Mouse (Mus musculus): ENCODE measurements at regions not wholly inside any gene's neighbourhood (a gene's known extent, or its start where the extent isn't known, plus 50 kb on each side); places are given as distances from the start of the nearest gene placed in this dataset.

- TF ChIP-seq CTCF (IDR thresholded peaks at IDR 0.05; ENCODE audit: low read depth) = no peak
- H3K27me3 ChIP-seq (replicated peaks; ENCODE audit: control insufficient read depth, insufficient read depth, low read length) = no peaks in the 10 kb centered on the region
- H3K9ac ChIP-seq (ENCODE audit: low read depth, low read length) = no peak overlapping the region
- no peak for ATAC-seq
- no peaks in the 10 kb centered on the region for H3K4me1 ChIP-seq (replicated peaks; ENCODE audit: control insufficient read depth, insufficient read depth, low read length)
- no peaks in the 10 kb centered on the region for H3K9me3 ChIP-seq (ENCODE audit: control insufficient read depth)
- 29% methylated on average over 4 of the region's 4 CpGs for WGBS
- no peak overlapping the region for H3K27ac ChIP-seq (ENCODE audit: low read depth, low read length)
- H3K4me2 ChIP-seq (replicated peaks; ENCODE audit: low read depth) = no peak overlapping the region
- no peak overlapping the region for H3K4me3 ChIP-seq (ENCODE audit: low read depth, low read length)
- no peaks in the 10 kb centered on the region for H3K36me3 ChIP-seq (ENCODE audit: control insufficient read depth, insufficient read depth)
Observed at GRCm38 (mm10) chr5:106285152-106285551, 172.8 kb downstream of the Barhl2 start.

GRCm38 (mm10) chr5:106284731-106285130, 173.2 kb downstream of the Barhl2 start:
- no peak for ATAC-seq
- H3K27ac ChIP-seq (ENCODE audit: low read depth, low read length) = no peak overlapping the region
- no peak overlapping the region for H3K9ac ChIP-seq (ENCODE audit: low read depth, low read length)
- H3K4me2 ChIP-seq (replicated peaks; ENCODE audit: low read depth) = no peak overlapping the region
- no peak for TF ChIP-seq CTCF (IDR thresholded peaks at IDR 0.05; ENCODE audit: low read depth)
- WGBS = 33% methylated on average over 9 of the region's 9 CpGs
- H3K4me1 ChIP-seq (replicated peaks; ENCODE audit: control insufficient read depth, insufficient read depth, low read length) = no peaks in the 10 kb centered on the region
- no peaks in the 10 kb centered on the region for H3K9me3 ChIP-seq (ENCODE audit: control insufficient read depth)
- H3K27me3 ChIP-seq (replicated peaks; ENCODE audit: control insufficient read depth, insufficient read depth, low read length) = no peaks in the 10 kb centered on the region
- H3K4me3 ChIP-seq (ENCODE audit: low read depth, low read length) = no peak overlapping the region
- no peaks in the 10 kb centered on the region for H3K36me3 ChIP-seq (ENCODE audit: control insufficient read depth, insufficient read depth)

GRCm38 (mm10) chr5:106282646-106283045, 175.3 kb downstream of the Barhl2 start:
- Histone ChIP-seq H3K27me3 (replicated peaks; ENCODE audit: control insufficient read depth, insufficient read depth, low read length) (no peaks in the 10 kb centered on the region), H3K4me3 (ENCODE audit: low read depth, low read length) (no peak overlapping the region), H3K4me2 (replicated peaks; ENCODE audit: low read depth) (no peak overlapping the region), H3K4me1 (replicated peaks; ENCODE audit: control insufficient read depth, insufficient read depth, low read length) (no peaks in the 10 kb centered on the region), H3K9ac (ENCODE audit: low read depth, low read length) (no peak overlapping the region), H3K36me3 (ENCODE audit: control insufficient read depth, insufficient read depth) (no peaks in the 10 kb centered on the region), H3K27ac (ENCODE audit: low read depth, low read length) (no peak overlapping the region), H3K9me3 (ENCODE audit: control insufficient read depth) (no peaks in the 10 kb centered on the region)
- ATAC-seq = no peak
- TF ChIP-seq CTCF (IDR thresholded peaks at IDR 0.05; ENCODE audit: low read depth) = no peak
- WGBS = 63% methylated on average over 9 of the region's 9 CpGs

- Histone ChIP-seq H3K4me2 (replicated peaks; ENCODE audit: low read depth) (no peak overlapping the region), H3K9me3 (ENCODE audit: control insufficient read depth) (no peaks in the 10 kb centered on the region), H3K4me1 (replicated peaks; ENCODE audit: control insufficient read depth, insufficient read depth, low read length) (no peaks in the 10 kb centered on the region), H3K9ac (ENCODE audit: low read depth, low read length) (no peak overlapping the region), H3K27ac (ENCODE audit: low read depth, low read length) (no peak overlapping the region), H3K27me3 (replicated peaks; ENCODE audit: control insufficient read depth, insufficient read depth, low read length) (no peaks in the 10 kb centered on the region), H3K4me3 (ENCODE audit: low read depth, low read length) (no peak overlapping the region), H3K36me3 (ENCODE audit: control insufficient read depth, insufficient read depth) (no peaks in the 10 kb centered on the region)
- WGBS = 87% methylated on average over 8 of the region's 8 CpGs
- no peak for TF ChIP-seq CTCF (IDR thresholded peaks at IDR 0.05; ENCODE audit: low read depth)
- ATAC-seq = no peak
Observed at GRCm38 (mm10) chr5:106277786-106278185, 180.2 kb downstream of the Barhl2 start.

- TF ChIP-seq CTCF (IDR thresholded peaks at IDR 0.05; ENCODE audit: low read depth) = no peak
- ATAC-seq = no peak
- H3K27ac ChIP-seq (ENCODE audit: low read depth, low read length) = no peak overlapping the region
- no peak overlapping the region for H3K4me2 ChIP-seq (replicated peaks; ENCODE audit: low read depth)
- no peak overlapping the region for H3K9ac ChIP-seq (ENCODE audit: low read depth, low read length)
- H3K27me3 ChIP-seq (replicated peaks; ENCODE audit: control insufficient read depth, insufficient read depth, low read length) = no peaks in the 10 kb centered on the region
- H3K36me3 ChIP-seq (ENCODE audit: control insufficient read depth, insufficient read depth) = no peaks in the 10 kb centered on the region
- 79% methylated on average over 9 of the region's 9 CpGs for WGBS
- no peak overlapping the region for H3K4me3 ChIP-seq (ENCODE audit: low read depth, low read length)
- no peaks in the 10 kb centered on the region for H3K4me1 ChIP-seq (replicated peaks; ENCODE audit: control insufficient read depth, insufficient read depth, low read length)
- H3K9me3 ChIP-seq (ENCODE audit: control insufficient read depth) = no peaks in the 10 kb centered on the region
Observed at GRCm38 (mm10) chr5:106277231-106277630, 180.7 kb downstream of the Barhl2 start.

GRCm38 (mm10) chr5:106276186-106276585, 181.8 kb downstream of the Barhl2 start:
- ATAC-seq = no peak

GRCm38 (mm10) chr5:106274617-106275016, 183.3 kb downstream of the Barhl2 start:
- Histone ChIP-seq H3K4me3 (ENCODE audit: low read depth, low read length) (no peak overlapping the region), H3K9me3 (ENCODE audit: control insufficient read depth) (no peaks in the 10 kb centered on the region), H3K4me2 (replicated peaks; ENCODE audit: low read depth) (no peak overlapping the region), H3K36me3 (ENCODE audit: control insufficient read depth, insufficient read depth) (no peaks in the 10 kb centered on the region), H3K27me3 (replicated peaks; ENCODE audit: control insufficient read depth, insufficient read depth, low read length) (no peaks in the 10 kb centered on the region), H3K27ac (ENCODE audit: low read depth, low read length) (no peak overlapping the region), H3K4me1 (replicated peaks; ENCODE audit: control insufficient read depth, insufficient read depth, low read length) (no peaks in the 10 kb centered on the region), H3K9ac (ENCODE audit: low read depth, low read length) (no peak overlapping the region)
- no peak for ATAC-seq
- 34% methylated on average over 10 of the region's 10 CpGs for WGBS
- TF ChIP-seq CTCF (IDR thresholded peaks at IDR 0.05; ENCODE audit: low read depth) = peak; percentile 76

More at GRCm38 (mm10) chr5:106276186-106276585, 181.8 kb downstream of the Barhl2 start:
- no peaks in the 10 kb centered on the region for H3K36me3 ChIP-seq (ENCODE audit: control insufficient read depth, insufficient read depth)
- no peaks in the 10 kb centered on the region for H3K9me3 ChIP-seq (ENCODE audit: control insufficient read depth)
- no peak overlapping the region for H3K4me2 ChIP-seq (replicated peaks; ENCODE audit: low read depth)
- no peak overlapping the region for H3K4me3 ChIP-seq (ENCODE audit: low read depth, low read length)
- WGBS = 7% methylated on average over 2 of the region's 2 CpGs
- no peak overlapping the region for H3K27ac ChIP-seq (ENCODE audit: low read depth, low read length)
- no peak overlapping the region for H3K9ac ChIP-seq (ENCODE audit: low read depth, low read length)
- TF ChIP-seq CTCF (IDR thresholded peaks at IDR 0.05; ENCODE audit: low read depth) = peak; percentile 31
- no peaks in the 10 kb centered on the region for H3K4me1 ChIP-seq (replicated peaks; ENCODE audit: control insufficient read depth, insufficient read depth, low read length)
- no peaks in the 10 kb centered on the region for H3K27me3 ChIP-seq (replicated peaks; ENCODE audit: control insufficient read depth, insufficient read depth, low read length)

All from intestine, postnatal 0 days (tissue).